Mouse (Mus musculus) liver, embryonic 11.5 days (tissue): ENCODE results near the gene Gm20547. TPM values are rescaled to one million over a fixed set of nuclear protein-coding genes. Genes with fewer than 3 reads are reported as not detected.

ENCODE experiments used
- ATAC-seq: fragments of 200-750 bp; cut with Nextera tagmentation; replicated peaks from 2 replicates; pipeline ENCODE4 v1.8.0; 2017; ENCODE audit warnings: moderate number of reproducible peaks, mild to moderate bottlenecking, moderate TSS enrichment, moderate library complexity; ENCODE audit not compliant: low FRiP score
- DNase-seq: peaks from one replicate; pipeline ENCODE4 v3.0.0-alpha.2; 2017; ENCODE audit warnings: low spot score
- H3K27ac ChIP-seq: fragments of 300-500 bp; sonication (generic); 2 replicates; pipeline ENCODE4 v1.5.1; 2014; ENCODE audit warnings: mild to moderate bottlenecking, low read depth, low read length, control low read depth
- H3K27me3 ChIP-seq: fragments of 300-500 bp; sonication (generic); replicated peaks from 2 replicates; pipeline ENCODE4 v1.6.1; 2014; ENCODE audit warnings: low read length, mixed read lengths; ENCODE audit not compliant: control insufficient read depth, insufficient read depth
- H3K36me3 ChIP-seq: fragments of 300-500 bp; sonication (generic); 2 replicates; pipeline ENCODE4 v1.6.1; 2014; ENCODE audit warnings: mild to moderate bottlenecking, low read length, moderate library complexity, mixed read lengths; ENCODE audit not compliant: control insufficient read depth, insufficient read depth
- H3K4me1 ChIP-seq: fragments of 300-500 bp; sonication (generic); replicated peaks from 2 replicates; pipeline ENCODE4 v1.6.1; 2014; ENCODE audit warnings: low read length, mixed read lengths; ENCODE audit not compliant: control insufficient read depth, insufficient read depth
- H3K4me2 ChIP-seq: fragments of 300-500 bp; sonication (generic); 2 replicates; pipeline ENCODE4 v1.6.1; 2014; ENCODE audit warnings: mild to moderate bottlenecking, control low read depth, moderate library complexity
- H3K4me3 ChIP-seq: fragments of 300-500 bp; sonication (generic); 2 replicates; pipeline ENCODE4 v1.5.1; 2014; ENCODE audit warnings: low read depth, low read length, control low read depth
- H3K9ac ChIP-seq: fragments of 300-500 bp; sonication (generic); 2 replicates; pipeline ENCODE4 v1.6.1; 2014; ENCODE audit warnings: low read depth, low read length, control low read depth
- H3K9me3 ChIP-seq: fragments of 300-500 bp; sonication (generic); 2 replicates; pipeline ENCODE4 v1.6.1; 2016; ENCODE audit warnings: low read length, inconsistent platforms, mixed read lengths; ENCODE audit not compliant: control insufficient read depth
- WGBS: fragments of 180-500 bp; shearing (Covaris S2); extraction: QIAGEN DNeasy Blood & Tissue Kit; methylation state at CpG from one replicate; pipeline ENCODE4 v1.1.7; 2014; 5-methylcytosine and 5-hydroxymethylcytosine counted together
- polyA plus RNA-seq: library from polyadenylated mRNA; unstranded; fragments of >200 nt; fragmentation: Nextera tagmentation; extraction: Ambion mirVana; gene quantifications from 2 replicates; pipeline ENCODE4 v1.2.1, GENCODE M21; 2014

The Gm20547 gene
- polyA plus RNA-seq, 1 experiment from 2014 or later, result not detected

DNA sequence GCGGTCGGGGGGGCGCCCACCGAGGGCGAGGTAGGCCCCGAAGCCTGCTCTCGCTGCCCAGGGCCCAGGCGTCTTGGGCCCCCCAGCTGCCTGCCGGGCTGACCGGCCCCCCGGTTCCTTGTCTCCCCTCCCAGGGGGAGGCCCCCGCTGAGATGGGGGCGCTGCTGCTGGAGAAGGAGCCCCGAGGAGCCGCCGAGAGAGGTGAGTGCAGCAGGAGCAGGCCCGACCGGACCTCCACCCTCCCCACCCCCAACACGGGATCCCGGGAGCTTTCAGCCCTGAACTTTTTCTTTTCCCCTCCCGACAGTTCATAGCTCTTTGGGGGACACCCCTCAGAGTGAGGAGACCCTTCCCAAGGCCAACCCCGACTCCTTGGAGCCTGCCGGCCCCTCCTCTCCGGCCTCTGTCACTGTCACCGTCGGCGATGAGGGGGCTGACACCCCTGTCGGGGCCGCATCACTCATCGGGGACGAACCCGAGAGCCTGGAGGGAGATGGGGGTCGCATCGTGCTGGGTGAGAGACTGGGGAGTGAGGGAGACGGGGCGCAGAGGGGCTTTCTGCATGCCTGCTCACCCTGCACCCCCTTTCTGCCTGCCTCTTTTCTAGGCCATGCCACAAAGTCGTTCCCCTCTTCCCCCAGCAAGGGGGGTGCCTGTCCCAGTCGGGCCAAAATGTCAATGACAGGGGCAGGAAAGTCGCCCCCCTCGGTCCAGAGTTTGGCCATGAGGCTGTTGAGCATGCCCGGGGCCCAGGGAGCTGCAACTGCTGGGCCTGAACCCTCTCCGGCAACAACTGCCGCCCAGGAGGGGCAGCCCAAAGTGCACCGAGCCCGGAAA is 17.4 kb upstream of the Gm20547 start:
- H3K36me3 ChIP-seq, result peaks cover 16% of the 10 kb centered on the region
- no peaks in the 10 kb centered on the region for H3K27me3 ChIP-seq
- H3K9me3 ChIP-seq, result peaks cover 4% of the 10 kb centered on the region; the same call in 1 of the 2 replicates
- ATAC-seq (no peak), DNase-seq (peak; percentile 75)
- H3K27ac ChIP-seq, result peak overlapping the region; percentile 97
- 0% methylated on average over 37 of the region's 45 CpGs for WGBS
- peaks cover 27% of the 10 kb centered on the region for H3K4me1 ChIP-seq
- peak overlapping the region; percentile 96 for H3K4me3 ChIP-seq
- H3K4me2 ChIP-seq, result peak overlapping the region; percentile 97
- H3K9ac ChIP-seq, result peak overlapping the region; percentile 94

DNA sequence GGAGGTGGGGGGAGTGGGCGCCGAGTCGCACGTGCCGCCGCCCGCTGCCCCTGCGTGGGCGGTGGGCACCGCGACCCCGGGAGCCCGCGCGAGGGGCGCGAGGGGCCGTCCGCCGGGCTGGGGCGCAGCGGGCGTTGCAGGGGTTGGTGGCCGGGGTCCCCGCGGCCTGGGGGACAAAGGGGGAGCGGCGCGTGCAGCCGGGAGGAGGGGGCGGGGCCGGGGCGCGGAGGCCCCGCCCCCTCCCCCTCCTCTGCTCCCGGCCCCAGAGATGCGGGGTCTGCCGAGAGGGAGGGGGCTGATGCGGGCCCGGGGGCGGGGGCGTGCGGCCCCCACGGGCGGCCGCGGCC is 16.8 kb upstream of the Gm20547 start:
- Histone ChIP-seq H3K9me3 (peaks cover 4% of the 10 kb centered on the region; the same call in 1 of the 2 replicates), H3K4me3 (peak overlapping the region; percentile 96), H3K27me3 (no peaks in the 10 kb centered on the region), H3K4me1 (peaks cover 29% of the 10 kb centered on the region), H3K36me3 (peaks cover 16% of the 10 kb centered on the region), H3K27ac (peak overlapping the region; percentile 97), H3K9ac (peak overlapping the region; percentile 94), H3K4me2 (peak overlapping the region; percentile 97)
- DNase-seq (peak; percentile 66), ATAC-seq (0 out of 2 replicates have a peak, but pooled peaks have one; percentile 4)
- WGBS, result 0% methylated on average over 9 of the region's 47 CpGs

DNA sequence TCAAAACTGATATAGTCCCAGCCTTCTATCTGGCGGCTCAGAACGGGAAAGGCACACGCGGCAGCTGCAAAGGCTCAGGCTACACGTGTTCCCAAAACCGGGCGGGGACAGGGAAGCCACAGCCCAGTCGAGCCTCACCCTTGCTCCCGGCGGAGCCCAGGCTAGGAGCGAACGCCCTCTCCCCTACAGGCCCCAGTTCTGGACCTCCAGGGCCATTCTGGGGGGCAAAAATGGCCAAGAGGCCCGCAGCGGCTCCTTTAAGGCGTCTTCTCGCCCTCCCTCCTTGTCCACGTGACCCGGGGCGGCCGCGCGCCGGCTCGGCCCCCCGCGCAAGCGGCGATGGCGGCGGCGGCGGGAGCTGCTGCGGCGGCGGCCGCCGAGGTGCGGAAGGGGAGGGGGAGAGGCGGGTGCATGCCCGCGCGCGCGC is 16.3 kb upstream of the Gm20547 start, which contains the start of the genes C2 and Ehmt2:
Gene C2 (minus strand): TSS at position 106 of the 427 bp plus-strand sequence.
Gene Ehmt2 (plus strand): TSS at position 310 of the 427 bp plus-strand sequence.
- H3K4me2 ChIP-seq, result peak within 1 kb of the TSS; percentile 97
- peak within 1 kb of the TSS; percentile 94 for H3K9ac ChIP-seq
- no peaks in the 10 kb centered on the region for H3K27me3 ChIP-seq
- peak; percentile 55 for ATAC-seq
- peaks cover 33% of the 10 kb centered on the region for H3K4me1 ChIP-seq
- peak within 1 kb of the TSS; percentile 97 for H3K27ac ChIP-seq
- peak; percentile 83 for DNase-seq
- H3K4me3 ChIP-seq, result peak within 1 kb of the TSS; percentile 96
- peaks cover 14% of the 10 kb centered on the region for H3K36me3 ChIP-seq
- peaks cover 4% of the 10 kb centered on the region; the same call in 1 of the 2 replicates for H3K9me3 ChIP-seq
- WGBS, result 0% methylated on average over 22 of the region's 44 CpGs

DNA sequence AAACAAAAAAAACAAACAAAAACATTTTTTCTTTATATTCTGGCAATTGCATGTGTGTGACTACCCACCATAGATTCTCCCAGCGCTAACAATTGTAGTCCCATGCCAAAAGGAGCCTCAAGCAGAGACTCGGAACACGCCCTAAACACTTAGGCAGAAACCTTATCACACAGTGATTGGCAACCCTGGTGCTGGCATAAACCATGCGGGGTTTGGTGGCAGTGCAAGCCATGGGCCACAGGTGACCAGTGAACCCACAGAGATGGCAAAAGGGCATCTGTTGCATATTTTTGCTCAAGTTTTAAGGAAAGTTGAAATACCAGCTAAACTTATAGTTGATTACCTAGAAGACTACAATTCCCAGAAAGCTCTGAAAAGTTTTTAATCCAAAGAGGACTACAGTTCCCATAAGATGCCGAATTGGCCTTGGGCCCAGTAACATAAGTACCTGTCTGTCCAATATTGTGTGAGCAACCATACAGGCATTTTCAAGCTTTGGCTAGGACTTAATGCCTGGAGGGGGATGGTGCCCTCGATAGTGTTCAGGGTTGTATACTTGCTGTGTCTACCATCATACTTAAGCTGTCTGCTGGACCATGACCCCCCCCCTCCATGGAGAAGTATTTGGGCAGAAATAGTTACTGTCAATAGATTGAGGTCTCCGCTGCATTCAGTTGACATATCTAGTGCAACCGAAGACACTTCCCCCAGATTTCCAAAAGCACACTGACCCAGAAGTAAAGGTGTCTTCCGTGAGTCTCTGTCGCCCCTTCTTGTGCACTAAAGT is 15.7 kb upstream of the Gm20547 start:
- Histone ChIP-seq H3K4me1 (peaks cover 33% of the 10 kb centered on the region), H3K4me2 (peak overlapping the region; percentile 97), H3K27me3 (no peaks in the 10 kb centered on the region), H3K36me3 (peaks cover 9% of the 10 kb centered on the region), H3K9me3 (peaks cover 4% of the 10 kb centered on the region; the same call in 1 of the 2 replicates), H3K27ac (peak overlapping the region; percentile 97), H3K9ac (peak overlapping the region; percentile 94), H3K4me3 (peak overlapping the region; percentile 96)
- ATAC-seq (no peak), DNase-seq (peak; percentile 66)
- 12% methylated on average over 10 of the region's 10 CpGs for WGBS

DNA sequence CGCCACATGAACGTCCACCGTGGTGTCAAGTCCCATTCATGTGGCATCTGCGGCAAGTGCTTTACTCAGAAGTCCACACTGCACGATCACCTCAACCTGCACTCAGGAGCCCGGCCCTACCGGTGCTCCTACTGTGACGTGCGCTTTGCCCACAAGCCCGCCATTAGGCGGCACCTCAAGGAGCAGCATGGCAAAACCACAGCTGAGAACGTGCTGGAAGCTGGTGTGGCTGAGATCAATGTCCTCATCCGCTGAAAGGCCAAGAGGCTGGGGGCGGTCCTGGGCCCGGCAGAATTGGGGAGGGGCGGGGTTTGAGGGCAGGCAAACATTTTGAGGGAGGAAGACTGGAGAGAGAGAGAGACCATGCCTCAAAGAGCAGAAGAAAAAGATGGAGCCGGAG is 14.5 kb upstream of the Gm20547 start:
- H3K9ac ChIP-seq, result no peak overlapping the region
- peak overlapping the region; percentile 91; the same call in 1 of the 2 replicates for H3K4me3 ChIP-seq
- H3K4me1 ChIP-seq, result peaks cover 33% of the 10 kb centered on the region
- H3K9me3 ChIP-seq, result peaks cover 4% of the 10 kb centered on the region; the same call in 1 of the 2 replicates
- no peaks in the 10 kb centered on the region for H3K27me3 ChIP-seq
- DNase-seq, result no peak
- WGBS, result 74% methylated on average over 17 of the region's 17 CpGs
- no peak overlapping the region; the same call in 1 of the 2 replicates for H3K27ac ChIP-seq
- peak overlapping the region; percentile 97 for H3K4me2 ChIP-seq
- H3K36me3 ChIP-seq, result peaks cover 6% of the 10 kb centered on the region
- no peak for ATAC-seq

DNA sequence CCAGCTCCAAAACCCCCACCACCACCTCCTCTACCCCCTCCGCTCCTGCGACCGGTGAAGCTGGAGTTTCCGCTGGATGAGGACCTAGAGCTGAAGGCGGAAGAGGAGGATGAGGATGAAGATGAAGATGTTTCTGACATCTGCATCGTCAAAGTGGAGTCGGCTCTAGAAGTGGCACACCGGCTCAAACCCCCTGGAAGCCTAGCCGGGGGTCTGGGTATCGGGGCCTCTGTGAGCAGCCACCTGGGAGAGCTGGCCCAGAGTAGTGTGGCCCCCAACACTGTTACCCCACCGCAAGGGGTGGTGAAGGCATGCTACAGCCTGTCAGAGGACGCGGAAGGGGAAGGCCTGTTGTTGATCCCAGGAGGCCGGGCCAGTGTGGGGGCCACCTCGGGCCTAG is 13.9 kb upstream of the Gm20547 start:
- Histone ChIP-seq H3K4me3 (peak overlapping the region; percentile 91), H3K9me3 (peaks cover 4% of the 10 kb centered on the region; the same call in 1 of the 2 replicates), H3K36me3 (peaks cover 6% of the 10 kb centered on the region), H3K27me3 (no peaks in the 10 kb centered on the region), H3K27ac (peak overlapping the region; percentile 96), H3K4me1 (peaks cover 33% of the 10 kb centered on the region), H3K9ac (no peak overlapping the region), H3K4me2 (peak overlapping the region; percentile 97)
- 95% methylated on average over 15 of the region's 15 CpGs for WGBS
- ATAC-seq (no peak), DNase-seq (no peak)

DNA sequence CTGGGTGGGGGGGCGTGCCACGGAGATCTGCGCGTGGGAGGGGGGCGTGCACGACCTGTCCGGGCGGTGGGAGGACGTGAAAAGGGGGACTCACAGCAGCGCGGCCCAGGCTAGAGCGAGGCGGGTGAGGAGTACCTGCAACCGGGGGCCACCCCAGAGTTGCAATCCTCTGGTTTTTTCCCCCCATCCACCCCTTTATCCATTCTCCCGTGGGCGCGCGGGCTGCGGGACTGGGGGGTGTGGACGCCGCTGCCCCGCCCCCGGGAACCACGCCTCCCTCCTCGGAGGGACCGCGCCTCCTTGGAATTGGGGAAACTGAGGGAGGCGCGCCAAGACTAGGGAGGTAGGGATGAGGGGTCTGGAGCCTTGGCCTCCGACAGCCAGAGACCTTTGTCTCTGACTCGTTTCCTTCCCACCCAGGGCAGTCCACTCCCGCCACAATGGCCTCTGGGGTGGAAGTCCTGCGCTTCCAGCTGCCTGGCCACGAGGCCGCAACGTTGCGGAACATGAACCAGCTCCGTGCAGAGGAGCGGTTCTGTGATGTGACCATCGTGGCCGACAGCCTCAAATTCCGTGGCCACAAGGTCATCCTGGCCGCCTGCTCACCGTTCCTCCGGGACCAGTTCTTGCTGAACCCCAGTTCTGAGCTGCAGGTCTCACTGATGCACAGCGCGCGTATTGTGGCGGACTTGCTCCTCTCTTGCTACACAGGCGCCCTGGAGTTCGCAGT is 13.1 kb upstream of the Gm20547 start:
- H3K36me3 ChIP-seq, result peaks cover 6% of the 10 kb centered on the region
- peaks cover 33% of the 10 kb centered on the region for H3K4me1 ChIP-seq
- no peak for ATAC-seq
- H3K4me2 ChIP-seq, result peak overlapping the region; percentile 97
- H3K27ac ChIP-seq, result peak overlapping the region; percentile 96
- peak overlapping the region; percentile 91 for H3K4me3 ChIP-seq
- 14% methylated on average over 49 of the region's 51 CpGs for WGBS
- H3K27me3 ChIP-seq, result no peaks in the 10 kb centered on the region
- DNase-seq, result peak; percentile 67
- peaks cover 4% of the 10 kb centered on the region; the same call in 1 of the 2 replicates for H3K9me3 ChIP-seq
- H3K9ac ChIP-seq, result peak overlapping the region; percentile 93
